Comparison of ENCODE assay signal across 14 mouse cellular contexts in genomic region chr1:172133535-172133934, GRCm38 (mm10). TPM values are rescaled to one million over a fixed set of nuclear protein-coding genes. Genes with fewer than 3 reads are reported as not detected.
DNase-seq lines count a peak whose midpoint lies in the region; TF ChIP-seq lines count a peak whose summit lies in the region.
"Had no signal": no experiment of that assay in that cellular context is flagged by ENCODE, and none has a peak within 500 bp of the region (broad histone marks: within the 10 kb centered on the region; RNA-seq: fewer than 3 reads in every experiment).

No protein-coding gene starts in this region.

- no peaks in the 10 kb centered on the region for H3K9me3 ChIP-seq in heart, embryonic 10.5 days
- H3K9me3 ChIP-seq: lung, embryonic 15.5 days; midbrain, embryonic 12.5 days had no signal

- TF ChIP-seq CTCF in lung, adult 2 months (IDR thresholded peaks at IDR 0.05; ENCODE audit: insufficient read depth, low read length) = no peak
- TF ChIP-seq CTCF in embryonic fibroblast, embryonic 13.5 days (IDR thresholded peaks at IDR 0.05; ENCODE audit: borderline replicate concordance, insufficient read depth, low read length) = no peak
- no peak for TF ChIP-seq CTCF in small intestine, adult 2 months (IDR thresholded peaks at IDR 0.05; ENCODE audit: extremely low read depth, insufficient read length, insufficient replicate concordance, low read depth, low read length)

- WGBS in heart, embryonic 10.5 days = 79% methylated on average over 7 of the region's 7 CpGs
- 74% methylated on average over 7 of the region's 7 CpGs for WGBS in lung, adult 2 months
- WGBS in small intestine, adult 2 months = 69% methylated on average over 7 of the region's 7 CpGs

- peak; percentile 39 to 54 for DNase-seq in heart, postnatal 10 days
- DNase-seq in heart, embryonic 10.5 days (ENCODE audit: low spot score) = no peak
- DNase-seq in lung, postnatal 10 days = peak; percentile 24
- DNase-seq in lung, adult 2 months = no peak
- no peak for DNase-seq in layer of hippocampus, adult 9-11 months
- DNase-seq: cerebellum, adult 18-20 months; right cerebral cortex, postnatal 25 days; thymus, postnatal 14 days had no signal

- no peaks in the 10 kb centered on the region for H3K4me1 ChIP-seq in heart, embryonic 10.5 days
- no peaks in the 10 kb centered on the region for H3K4me1 ChIP-seq in lung, adult 2 months (ENCODE audit: control insufficient read depth, insufficient read depth, low read length)
- peaks cover 6% of the 10 kb centered on the region; the same call in 1 of the 2 replicates for H3K4me1 ChIP-seq in embryonic fibroblast, embryonic 13.5 days (ENCODE audit: control insufficient read depth, insufficient read depth, low read length)
- H3K4me1 ChIP-seq in small intestine, adult 2 months (ENCODE audit: control insufficient read depth, insufficient read depth, insufficient read length, low read length) = no peaks in the 10 kb centered on the region
- H3K4me1 ChIP-seq: lung, embryonic 15.5 days; midbrain, embryonic 12.5 days had no signal

- H3K27me3 ChIP-seq in heart, embryonic 10.5 days (ENCODE audit: insufficient read depth, poor library complexity, severe bottlenecking) = no peaks in the 10 kb centered on the region
- H3K27me3 ChIP-seq in small intestine, adult 2 months (ENCODE audit: control insufficient read depth, insufficient read depth, low read length) = no peaks in the 10 kb centered on the region
- H3K27me3 ChIP-seq: CH12.LX; lung, embryonic 15.5 days; midbrain, embryonic 12.5 days had no signal

- no peak overlapping the region for H3K27ac ChIP-seq in heart, embryonic 10.5 days
- H3K27ac ChIP-seq in embryonic fibroblast, embryonic 13.5 days (ENCODE audit: insufficient read depth, low read length) = peak overlapping the region; percentile 92
- H3K27ac ChIP-seq in small intestine, adult 2 months (ENCODE audit: insufficient read depth, low read depth, low read length) = peak overlapping the region; percentile 53; the same call in 1 of the 2 replicates
- H3K27ac ChIP-seq: left cerebral cortex, adult 2 months; lung, embryonic 15.5 days; midbrain, embryonic 12.5 days had no signal

- no peak overlapping the region for H3K4me3 ChIP-seq in heart, embryonic 10.5 days
- H3K4me3 ChIP-seq in lung, adult 2 months (replicated peaks; ENCODE audit: extremely low read depth, low read depth, low read length) = no peak overlapping the region
- H3K4me3 ChIP-seq in embryonic fibroblast, embryonic 13.5 days (ENCODE audit: insufficient read depth, low read length) = no peak overlapping the region
- H3K4me3 ChIP-seq in small intestine, adult 2 months (ENCODE audit: low read depth, low read length) = no peak overlapping the region
- H3K4me3 ChIP-seq: left cerebral cortex, adult 2 months; lung, embryonic 15.5 days; midbrain, embryonic 12.5 days had no signal

- intact Hi-C loops in heart, postnatal 10 days (cut with DNase I) = no loop called here

- H3K36me3 ChIP-seq in heart, embryonic 10.5 days = peaks cover 77% of the 10 kb centered on the region
- H3K36me3 ChIP-seq in small intestine, adult 2 months (ENCODE audit: control insufficient read depth, insufficient read depth, low read length) = peaks cover 63% of the 10 kb centered on the region

- TF ChIP-seq POLR2A in lung, adult 2 months (IDR thresholded peaks at IDR 0.05; ENCODE audit: borderline replicate concordance, extremely low read depth, low read depth, low read length) = no peak
- TF ChIP-seq POLR2A in embryonic fibroblast, embryonic 13.5 days (IDR thresholded peaks at IDR 0.05; ENCODE audit: low read depth, low read length) = no peak
- no peak for TF ChIP-seq POLR2A in small intestine, adult 2 months (IDR thresholded peaks at IDR 0.05; ENCODE audit: low read depth, low read length)

RNA-seq across cellular contexts. Expression of gene Pex19, which starts 7.0 kb away (rescaled TPM):
- total RNA-seq in heart, postnatal 10 days (2021) = 100 to 1,000 TPM; 145 to 153 TPM
- 154 and 161 TPM in 2 replicates for polyA plus RNA-seq in heart, embryonic 10.5 days (2016; fragmentation: Nextera tagmentation; extraction: Ambion mirVana)
- polyA plus RNA-seq in lung, adult 2 months (2012; rRNA removed) = 47.4 and 63.0 TPM in 2 replicates
- polyA plus RNA-seq in embryonic fibroblast, embryonic 13.5 days (2011; ENCODE audit: insufficient read length, low read depth, missing spikeins) = 88.3 and 98.7 TPM in 2 replicates
- 40.5 and 55.1 TPM in 2 replicates for polyA plus RNA-seq in small intestine, adult 2 months (2012; rRNA removed)

RNA-seq across cellular contexts. Expression of gene Dcaf8, which starts 14.3 kb away (rescaled TPM):
- 100 to 1,000 TPM; 119 to 130 TPM for total RNA-seq in heart, postnatal 10 days (2021)
- 110 and 125 TPM in 2 replicates for polyA plus RNA-seq in heart, embryonic 10.5 days (2016; fragmentation: Nextera tagmentation; extraction: Ambion mirVana)
- 58.0 and 74.9 TPM in 2 replicates for polyA plus RNA-seq in lung, adult 2 months (2012; rRNA removed)
- 73.1 and 83.4 TPM in 2 replicates for polyA plus RNA-seq in embryonic fibroblast, embryonic 13.5 days (2011; ENCODE audit: insufficient read length, low read depth, missing spikeins)
- 14.6 and 26.7 TPM in 2 replicates for polyA plus RNA-seq in small intestine, adult 2 months (2012; rRNA removed)

RNA-seq across cellular contexts. Expression of gene Ncstn, which starts 50.9 kb away (rescaled TPM):
- 10 to 100 TPM; 68.0 to 68.9 TPM for total RNA-seq in heart, postnatal 10 days (2021)
- 107 and 124 TPM in 2 replicates for polyA plus RNA-seq in heart, embryonic 10.5 days (2016; fragmentation: Nextera tagmentation; extraction: Ambion mirVana)
- 80.1 and 95.0 TPM in 2 replicates for polyA plus RNA-seq in lung, adult 2 months (2012; rRNA removed)
- polyA plus RNA-seq in embryonic fibroblast, embryonic 13.5 days (2011; ENCODE audit: insufficient read length, low read depth, missing spikeins) = 122 and 145 TPM in 2 replicates
- 46.4 and 118 TPM in 2 replicates for polyA plus RNA-seq in small intestine, adult 2 months (2012; rRNA removed)

RNA-seq across cellular contexts. Expression of gene Copa, which starts 51.2 kb away (rescaled TPM):
- total RNA-seq in heart, postnatal 10 days (2021) = 100 to 1,000 TPM; 136 to 150 TPM
- 188 and 218 TPM in 2 replicates for polyA plus RNA-seq in heart, embryonic 10.5 days (2016; fragmentation: Nextera tagmentation; extraction: Ambion mirVana)
- polyA plus RNA-seq in lung, adult 2 months (2012; rRNA removed) = 31.5 and 53.1 TPM in 2 replicates
- 369 and 398 TPM in 2 replicates for polyA plus RNA-seq in embryonic fibroblast, embryonic 13.5 days (2011; ENCODE audit: insufficient read length, low read depth, missing spikeins)
- polyA plus RNA-seq in small intestine, adult 2 months (2012; rRNA removed) = 25.0 and 46.0 TPM in 2 replicates

Comparison
In these comparisons a context has a peak if more than half of its experiments do, and no peak if none do; other contexts are left out.
1. DNase-seq: peak in heart, postnatal 10 days (2 of 2) and lung, postnatal 10 days (single experiment); none in heart, embryonic 10.5 days (single experiment), lung, adult 2 months (single experiment) and layer of hippocampus, adult 9-11 months (single experiment).